Mouse (Mus musculus) bone marrow macrophage, adult 2 months (primary cell): Measurements from ENCODE around the gene Fryl. TPM values are rescaled to one million over a fixed set of nuclear protein-coding genes. Genes with fewer than 3 reads are reported as not detected.

Experiments used
- H3K27ac ChIP-seq: 2 replicates; pipeline ENCODE4 v1.5.1; 2012; ENCODE audit warnings: low read depth, low read length; ENCODE audit not compliant: insufficient read depth
- H3K4me1 ChIP-seq: 2 replicates; pipeline ENCODE4 v1.6.1; 2012; ENCODE audit warnings: low read length; ENCODE audit not compliant: control insufficient read depth, insufficient read depth
- H3K4me3 ChIP-seq: 2 replicates; pipeline ENCODE4 v1.5.1; 2012; ENCODE audit warnings: mild to moderate bottlenecking, low read length, moderate library complexity; ENCODE audit not compliant: insufficient read depth
- CTCF ChIP-seq: IDR thresholded peaks from 2 replicates; pipeline ENCODE4 v1.5.1; 2012; ENCODE audit warnings: low read depth, mild to moderate bottlenecking, low read length, moderate library complexity
- POLR2A ChIP-seq: IDR thresholded peaks from 2 replicates; pipeline ENCODE4 v1.6.1; 2012; ENCODE audit warnings: mild to moderate bottlenecking, low read depth, low read length, borderline replicate concordance
- polyA plus RNA-seq: library from polyadenylated mRNA; stranded (reverse); fragments of >200 nt; gene quantifications from 2 replicates; pipeline ENCODE4 v1.2.4, GENCODE M21; 2012; ENCODE audit not compliant: missing spikeins, insufficient read depth, insufficient read length

The Fryl gene
- polyA plus RNA-seq, 1 experiment, result 47.9 TPM

DNA sequence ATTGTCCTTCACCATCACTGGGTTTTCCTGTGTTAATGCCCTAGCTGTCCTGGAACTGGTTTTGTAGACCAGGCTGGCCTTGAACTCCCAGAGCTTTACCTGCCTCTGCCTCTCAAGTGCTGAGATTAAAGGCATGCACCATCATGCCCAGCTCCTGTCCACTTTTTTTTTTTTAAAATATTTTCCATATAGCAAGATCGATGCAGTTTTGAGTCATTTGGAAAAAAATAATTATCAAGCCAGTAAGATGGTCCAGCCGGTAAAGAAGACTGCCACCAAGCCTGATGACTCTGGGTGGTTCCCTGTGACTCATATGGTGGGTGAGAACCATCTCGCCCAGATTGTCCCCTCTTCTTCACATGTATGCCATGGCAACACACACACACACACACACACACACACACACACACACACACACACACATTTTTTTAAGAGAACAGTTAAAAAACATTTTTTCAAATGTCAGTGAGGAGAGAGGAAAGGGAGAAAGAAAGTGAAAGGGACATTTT is 29.1 kb upstream of the Fryl start:
- Histone ChIP-seq H3K4me1 (peaks cover 15% of the 10 kb centered on the region), H3K4me3 (no peak overlapping the region), H3K27ac (no peak overlapping the region)
- TF ChIP-seq CTCF (no peak), POLR2A (no peak)

GRCm38 (mm10) chr5:73284046-73284445 is 27.6 kb upstream of the Fryl start:
- H3K4me3 ChIP-seq, result no peak overlapping the region
- no peak overlapping the region for H3K27ac ChIP-seq
- TF ChIP-seq POLR2A (no peak), CTCF (no peak)
- H3K4me1 ChIP-seq, result peaks cover 21% of the 10 kb centered on the region

- Histone ChIP-seq H3K27ac (no peak overlapping the region), H3K4me3 (no peak overlapping the region), H3K4me1 (peaks cover 6% of the 10 kb centered on the region)
- no peak for TF ChIP-seq CTCF
- TF ChIP-seq POLR2A, result no peak
These were observed 24.1 kb upstream of the Fryl start for GRCm38 (mm10) chr5:73280567-73280850.

DNA sequence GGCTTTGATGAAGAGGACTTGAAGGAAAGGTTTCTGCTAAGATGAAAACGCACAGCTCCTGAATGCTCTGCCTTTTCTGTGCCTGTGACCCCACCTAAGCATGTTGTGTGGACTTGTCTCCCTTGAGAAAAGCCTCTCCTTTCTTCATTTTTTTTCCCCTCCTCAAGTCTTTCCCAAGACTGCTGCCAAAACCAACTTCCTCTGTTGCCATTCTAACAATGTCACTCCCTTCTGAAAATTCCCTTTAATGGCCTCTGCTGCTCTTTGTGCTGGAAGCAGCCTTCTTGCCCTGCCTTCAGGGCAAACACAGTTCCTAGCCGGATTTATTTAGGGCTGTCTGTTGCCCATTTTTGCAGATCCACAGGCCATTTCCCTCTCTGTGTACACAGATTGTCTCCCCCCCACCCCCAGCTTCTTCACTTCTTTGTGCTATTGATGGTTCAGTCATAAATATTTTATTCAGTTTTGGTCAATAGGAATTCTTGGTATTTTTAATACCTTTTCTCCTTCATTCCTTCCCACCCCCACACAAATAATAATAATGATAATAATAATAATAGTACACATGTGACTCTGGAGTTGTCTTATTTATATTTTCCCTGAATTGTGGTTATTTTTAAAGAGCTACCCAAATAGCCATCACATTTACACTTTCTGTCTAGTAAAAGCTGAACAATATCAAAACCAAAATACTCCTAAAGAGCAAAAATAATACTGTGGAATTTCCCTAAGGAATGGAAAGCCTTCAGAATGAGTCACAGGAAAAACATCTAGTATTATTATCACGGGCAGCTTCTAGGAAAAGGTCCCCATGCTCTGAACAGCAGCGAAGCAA is 23.5 kb upstream of the Fryl start:
- H3K4me3 ChIP-seq, result no peak overlapping the region
- H3K4me1 ChIP-seq, result peaks cover 6% of the 10 kb centered on the region
- TF ChIP-seq CTCF, result no peak
- TF ChIP-seq POLR2A, result no peak
- no peak overlapping the region for H3K27ac ChIP-seq

GRCm38 (mm10) chr5:73279190-73279589 is 22.8 kb upstream of the Fryl start:
- TF ChIP-seq POLR2A (no peak), CTCF (no peak)
- H3K4me3 ChIP-seq, result no peak overlapping the region
- peaks cover 6% of the 10 kb centered on the region for H3K4me1 ChIP-seq
- no peak overlapping the region for H3K27ac ChIP-seq

DNA sequence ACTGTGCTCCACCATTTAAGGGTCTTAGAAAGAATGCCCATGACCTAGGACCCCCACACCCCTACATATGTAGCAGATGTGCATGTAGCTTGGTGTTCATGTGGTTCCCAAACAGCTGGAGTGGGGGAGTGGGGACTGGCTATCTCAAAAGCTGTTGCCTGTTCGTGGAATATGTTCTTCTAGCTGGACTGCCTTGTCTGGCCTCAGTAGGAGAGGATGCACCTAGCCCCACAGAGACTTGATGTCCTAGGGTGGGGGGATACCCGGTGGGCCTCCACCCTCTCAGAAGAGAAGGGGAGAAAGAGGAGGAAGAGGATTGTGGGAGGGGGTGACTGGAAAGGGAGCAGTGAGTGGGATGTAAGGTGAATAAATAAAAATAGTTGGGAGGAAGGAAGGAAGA is 18.5 kb upstream of the Fryl start:
- H3K4me3 ChIP-seq, result no peak overlapping the region
- no peak overlapping the region for H3K27ac ChIP-seq
- peaks cover 8% of the 10 kb centered on the region for H3K4me1 ChIP-seq
- TF ChIP-seq POLR2A, result no peak
- no peak for TF ChIP-seq CTCF

- TF ChIP-seq POLR2A (no peak), CTCF (no peak)
- H3K4me1 ChIP-seq, result peaks cover 3% of the 10 kb centered on the region
- H3K27ac ChIP-seq, result no peak overlapping the region
These were observed 16.8 kb upstream of the Fryl start for GRCm38 (mm10) chr5:73273171-73273570.

DNA sequence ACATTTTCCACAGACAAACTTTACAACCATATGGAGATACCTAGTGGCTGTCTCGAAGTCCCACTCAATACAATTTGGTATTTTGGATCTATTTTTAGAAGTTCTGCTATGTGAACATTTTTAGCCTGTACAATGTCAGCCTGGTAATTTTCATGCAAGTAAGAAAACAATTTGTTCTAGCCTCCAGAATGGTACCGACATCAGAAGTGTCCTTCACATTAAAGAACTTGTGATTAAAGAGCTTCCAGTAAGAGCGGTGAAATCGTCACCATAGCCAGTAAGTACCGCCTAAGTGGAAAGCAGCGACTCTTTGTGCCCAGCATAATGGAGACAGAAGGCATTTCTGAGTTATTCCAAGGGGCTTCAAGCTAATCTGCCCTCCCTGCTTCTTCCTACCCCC is 14.2 kb upstream of the Fryl start:
- TF ChIP-seq CTCF (no peak), POLR2A (no peak)
- no peak overlapping the region for H3K4me3 ChIP-seq
- H3K4me1 ChIP-seq, result peaks cover 3% of the 10 kb centered on the region
- no peak overlapping the region for H3K27ac ChIP-seq

More at GRCm38 (mm10) chr5:73273171-73273570, 16.8 kb upstream of the Fryl start:
- H3K4me3 ChIP-seq, result no peak overlapping the region

GRCm38 (mm10) chr5:73268636-73269213 is 12.3 kb upstream of the Fryl start:
- Histone ChIP-seq H3K27ac (no peak overlapping the region), H3K4me1 (peaks cover 3% of the 10 kb centered on the region), H3K4me3 (no peak overlapping the region)
- TF ChIP-seq CTCF (no peak), POLR2A (no peak)

GRCm38 (mm10) chr5:73265460-73265859 is 9.0 kb upstream of the Fryl start:
- H3K4me3 ChIP-seq, result no peak overlapping the region
- no peak overlapping the region for H3K27ac ChIP-seq
- no peaks in the 10 kb centered on the region for H3K4me1 ChIP-seq
- no peak for TF ChIP-seq POLR2A
- no peak for TF ChIP-seq CTCF
